Mouse (Mus musculus): ENCODE measurements around the gene Cgnl1. TPM values are rescaled to one million over a fixed set of nuclear protein-coding genes. Genes with fewer than 3 reads are reported as not detected.

Gene Cgnl1
- total and polyA plus RNA-seq, 3 experiments: 0.03 TPM; not detected in 2

GRCm38 (mm10) chr9:71675799-71676414 lies 95.5 kb downstream of the Cgnl1 start:
- dilution Hi-C loops (cut with MboI; ENCODE audit: extremely low pct_ligation_motif_present, extremely low pct_unique_long_range_greater_than_20kb, low sequenced_read_pairs) (no loop called here), in situ Hi-C loops (cut with MboI; ENCODE audit: low pct_ligation_motif_present, low pct_unique_long_range_greater_than_20kb, low sequenced_read_pairs) (no loop called here)
- Histone ChIP-seq H3K36me3 (replicated peaks in 1 of 2; ENCODE audit: control insufficient read depth in 1 of 2, insufficient read depth in 1 of 2, low read length in 1 of 2) (no peaks in the 10 kb centered on the region), H3K4me3 (replicated peaks in 1 of 3; ENCODE audit: low read depth in 2 of 3, low read length in 2 of 3, poor library complexity in 1 of 3) (no peak overlapping the region), H3K27me3 (replicated peaks) (no peaks in the 10 kb centered on the region), H3K9me3 (replicated peaks; ENCODE audit: low read length) (peaks cover 3% of the 10 kb centered on the region), H3K4me2 (ENCODE audit: insufficient read depth, low read depth, poor library complexity, severe bottlenecking) (no peak overlapping the region), H3K27ac (ENCODE audit: insufficient read depth, low read depth) (no peak overlapping the region), H3K9ac (ENCODE audit: insufficient read depth, low read depth) (no peak overlapping the region), H3K79me2 (replicated peaks; ENCODE audit: control insufficient read depth, extremely low read depth, insufficient read depth, poor library complexity, severe bottlenecking) (no peaks in the 10 kb centered on the region), H3K4me1 (ENCODE audit: control insufficient read depth in 1 of 2, insufficient read depth in 2 of 2) (peaks cover 0 to under 1% of the 10 kb centered on the region in 2 experiments; a peak in 1 of 4 replicates)
- DNase-seq (ENCODE audit: extremely low read depth): no peak
- TF ChIP-seq GABPA (IDR thresholded peaks at IDR 0.05; ENCODE audit: insufficient replicate concordance, low read depth, low read length) (no peak), CHD2 (IDR thresholded peaks at IDR 0.05; ENCODE audit: low read length) (no peak), EP300 (IDR thresholded peaks at IDR 0.05; ENCODE audit: low read length) (no peak), POLR2A (IDR thresholded peaks at IDR 0.05; ENCODE audit: low read depth, low read length) (no peak), RAD21 (IDR thresholded peaks at IDR 0.05; ENCODE audit: low read depth, low read length) (no peak), BHLHE40 (IDR thresholded peaks at IDR 0.05; ENCODE audit: low read depth, low read length) (no peak), ZC3H11A (IDR thresholded peaks at IDR 0.05; ENCODE audit: low read depth, low read length) (no peak), USF1 (IDR thresholded peaks at IDR 0.05; ENCODE audit: low read depth, low read length) (no peak)

GRCm38 (mm10) chr9:71675216-71675615 lies 96.2 kb downstream of the Cgnl1 start:
- Histone ChIP-seq H3K27ac (ENCODE audit: insufficient read depth, low read depth) (no peak overlapping the region), H3K4me1 (ENCODE audit: control insufficient read depth in 1 of 2, insufficient read depth in 2 of 2) (no peaks in the 10 kb centered on the region), H3K27me3 (replicated peaks) (no peaks in the 10 kb centered on the region), H3K36me3 (replicated peaks in 1 of 2; ENCODE audit: control insufficient read depth in 1 of 2, insufficient read depth in 1 of 2, low read length in 1 of 2) (no peaks in the 10 kb centered on the region), H3K79me2 (replicated peaks; ENCODE audit: control insufficient read depth, extremely low read depth, insufficient read depth, poor library complexity, severe bottlenecking) (no peaks in the 10 kb centered on the region), H3K4me2 (ENCODE audit: insufficient read depth, low read depth, poor library complexity, severe bottlenecking) (no peak overlapping the region), H3K9ac (ENCODE audit: insufficient read depth, low read depth) (no peak overlapping the region), H3K9me3 (replicated peaks; ENCODE audit: low read length) (peaks cover 3% of the 10 kb centered on the region), H3K4me3 (replicated peaks in 1 of 3; ENCODE audit: low read depth in 2 of 3, low read length in 2 of 3, poor library complexity in 1 of 3) (no peak overlapping the region)
- in situ Hi-C loops (cut with MboI; ENCODE audit: low pct_ligation_motif_present, low pct_unique_long_range_greater_than_20kb, low sequenced_read_pairs): no loop called here
- no peak for DNase-seq (ENCODE audit: extremely low read depth)
- dilution Hi-C loops (cut with MboI; ENCODE audit: extremely low pct_ligation_motif_present, extremely low pct_unique_long_range_greater_than_20kb, low sequenced_read_pairs): no loop called here
- no peak for TF ChIP-seq USF2 (conservative IDR thresholded peaks at IDR 0.05; ENCODE audit: low read depth, low read length)
- TF ChIP-seq ZNF384 (IDR thresholded peaks at IDR 0.05; ENCODE audit: low read depth, low read length): no peak
- TF ChIP-seq JUN (IDR thresholded peaks at IDR 0.05; ENCODE audit: insufficient read depth, low read depth, low read length): no peak
- TF ChIP-seq UBTF (IDR thresholded peaks at IDR 0.05; ENCODE audit: low read depth, low read length): no peak

GRCm38 (mm10) chr9:71674476-71674875 lies 96.9 kb downstream of the Cgnl1 start:
- Histone ChIP-seq H3K36me3 (replicated peaks in 1 of 2; ENCODE audit: control insufficient read depth in 1 of 2, insufficient read depth in 1 of 2, low read length in 1 of 2) (no peaks in the 10 kb centered on the region), H3K27ac (ENCODE audit: insufficient read depth, low read depth) (no peak overlapping the region), H3K4me3 (replicated peaks in 1 of 3; ENCODE audit: low read depth in 2 of 3, low read length in 2 of 3, poor library complexity in 1 of 3) (no peak overlapping the region), H3K4me2 (ENCODE audit: insufficient read depth, low read depth, poor library complexity, severe bottlenecking) (no peak overlapping the region), H3K27me3 (replicated peaks) (no peaks in the 10 kb centered on the region), H3K9ac (ENCODE audit: insufficient read depth, low read depth) (no peak overlapping the region), H3K9me3 (replicated peaks; ENCODE audit: low read length) (peaks cover 3% of the 10 kb centered on the region), H3K79me2 (replicated peaks; ENCODE audit: control insufficient read depth, extremely low read depth, insufficient read depth, poor library complexity, severe bottlenecking) (no peaks in the 10 kb centered on the region), H3K4me1 (ENCODE audit: control insufficient read depth in 1 of 2, insufficient read depth in 2 of 2) (no peaks in the 10 kb centered on the region)
- in situ Hi-C loops (cut with MboI; ENCODE audit: low pct_ligation_motif_present, low pct_unique_long_range_greater_than_20kb, low sequenced_read_pairs): no loop called here
- dilution Hi-C loops (cut with MboI; ENCODE audit: extremely low pct_ligation_motif_present, extremely low pct_unique_long_range_greater_than_20kb, low sequenced_read_pairs): no loop called here
- no peak for TF ChIP-seq GABPA (IDR thresholded peaks at IDR 0.05; ENCODE audit: insufficient replicate concordance, low read depth, low read length)
- no peak for TF ChIP-seq POLR2A (IDR thresholded peaks at IDR 0.05; ENCODE audit: low read depth, low read length)
- no peak for TF ChIP-seq TBP (conservative IDR thresholded peaks at IDR 0.05; ENCODE audit: low read depth, low read length)
- no peak for TF ChIP-seq IRF4 (IDR thresholded peaks at IDR 0.05; ENCODE audit: low read depth, low read length)
- TF ChIP-seq UBTF (IDR thresholded peaks at IDR 0.05; ENCODE audit: low read depth, low read length): no peak
- no peak for TF ChIP-seq ZMIZ1 (IDR thresholded peaks at IDR 0.05; ENCODE audit: low read depth, low read length)
- TF ChIP-seq NRF1 (IDR thresholded peaks at IDR 0.05; ENCODE audit: low read depth, low read length): no peak
- TF ChIP-seq CTCF (conservative IDR thresholded peaks at IDR 0.05 in 1 of 2, IDR thresholded peaks at IDR 0.05 in 1 of 2; ENCODE audit: low read depth in 2 of 2, low read length in 2 of 2): no peak
- TF ChIP-seq EP300 (IDR thresholded peaks at IDR 0.05; ENCODE audit: low read length): no peak
- no peak for TF ChIP-seq ZNF384 (IDR thresholded peaks at IDR 0.05; ENCODE audit: low read depth, low read length)
- no peak for TF ChIP-seq E2F4 (IDR thresholded peaks at IDR 0.05; ENCODE audit: insufficient replicate concordance, low read depth, low read length)
- no peak for TF ChIP-seq MXI1 (IDR thresholded peaks at IDR 0.05; ENCODE audit: low read depth, low read length)
- no peak for TF ChIP-seq NELFE (IDR thresholded peaks at IDR 0.05; ENCODE audit: low read depth, low read length)
- no peak for TF ChIP-seq MAFK (IDR thresholded peaks at IDR 0.05; ENCODE audit: insufficient replicate concordance, low read length)
- TF ChIP-seq MEF2A (IDR thresholded peaks at IDR 0.05; ENCODE audit: borderline replicate concordance, low read depth, low read length): no peak
- no peak for DNase-seq (ENCODE audit: extremely low read depth)
